Mouse (Mus musculus): ENCODE measurements at regions not wholly inside any gene's neighbourhood (a gene's known extent, or its start where the extent isn't known, plus 50 kb on each side); places are given as distances from the start of the nearest gene placed in this dataset.

- TF ChIP-seq CTCF (IDR thresholded peaks at IDR 0.05; ENCODE audit: insufficient read depth, low read length) (no peak), POLR2A (IDR thresholded peaks at IDR 0.05; ENCODE audit: borderline replicate concordance, extremely low read depth, low read depth, low read length) (no peak)
Observed at GRCm38 (mm10) chr14:72171777-72172176, 319.9 kb downstream of the Gm9195 start.
